Mouse (Mus musculus) cortical plate, adult 2 months (tissue): ENCODE results near the gene Olfr479. TPM values are rescaled to one million over a fixed set of nuclear protein-coding genes. Genes with fewer than 3 reads are reported as not detected.
"Not testable (repeated sequence)": the region's sequence is repeated elsewhere in the genome, so short reads cannot be mapped to it uniquely, and the experiment has no call there.

Experiments
- H3K27ac ChIP-seq: fragments of 200-500 bp; 2 replicates; pipeline ENCODE4 v1.5.1; 2012; ENCODE audit warnings: low read length, control low read depth, inconsistent platforms; ENCODE audit not compliant: insufficient read depth
- H3K4me1 ChIP-seq: fragments of 200-500 bp; 2 replicates; pipeline ENCODE4 v1.6.1; 2011; ENCODE audit warnings: low read length; ENCODE audit not compliant: control insufficient read depth, insufficient read depth
- H3K4me3 ChIP-seq: fragments of 200-500 bp; 2 replicates; pipeline ENCODE4 v1.5.1; 2011; ENCODE audit warnings: mild to moderate bottlenecking, low read length, control low read depth; ENCODE audit not compliant: insufficient read depth
- CTCF ChIP-seq: fragments of 200-500 bp; IDR thresholded peaks from 2 replicates; pipeline ENCODE4 v1.5.1; 2011; ENCODE audit warnings: mild to moderate bottlenecking, control low read depth, low read length; ENCODE audit not compliant: insufficient read depth; ENCODE audit errors: extremely low read depth
- POLR2A ChIP-seq: fragments of 200-500 bp; IDR thresholded peaks from 2 replicates; pipeline ENCODE4 v1.6.1; 2011; ENCODE audit warnings: mild to moderate bottlenecking, low read length, control low read depth; ENCODE audit not compliant: insufficient read depth; ENCODE audit errors: extremely low read depth
- polyA plus RNA-seq: library from polyadenylated mRNA; depleted of rRNA; stranded (reverse); fragments of >200 nt; gene quantifications from 2 replicates; pipeline ENCODE4 v1.2.3, GENCODE M21; 2012; rRNA removed

Olfr479 gene
- polyA plus RNA-seq, result not detected in 2 replicates

DNA sequence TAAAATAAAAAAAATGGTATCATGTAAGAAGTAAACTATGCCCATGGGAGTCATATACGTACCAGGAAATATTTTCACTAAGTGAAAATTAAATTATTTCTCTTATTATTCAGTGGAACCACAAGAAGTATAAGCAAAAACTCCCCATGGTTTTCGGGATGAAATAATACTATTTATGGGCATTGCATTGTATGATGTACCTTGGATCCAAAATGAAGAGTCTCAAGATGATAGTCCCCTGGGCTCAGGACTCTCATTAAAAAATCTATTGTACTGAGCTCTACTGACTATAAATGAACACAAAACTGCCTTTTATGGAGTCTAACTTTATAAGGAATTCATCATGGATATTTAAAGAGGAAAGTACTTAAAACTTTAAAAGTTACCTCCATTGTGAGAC lies at the start of gene Olfr479:
Gene Olfr479, plus strand, starts transcription at position 301 of the 400 bp plus-strand sequence.
- TF ChIP-seq CTCF, result no peak
- no peak for TF ChIP-seq POLR2A
- H3K27ac ChIP-seq, result no peak within 1 kb of the TSS
- H3K4me1 ChIP-seq, result no peaks in the 10 kb centered on the region
- no peak within 1 kb of the TSS for H3K4me3 ChIP-seq

DNA sequence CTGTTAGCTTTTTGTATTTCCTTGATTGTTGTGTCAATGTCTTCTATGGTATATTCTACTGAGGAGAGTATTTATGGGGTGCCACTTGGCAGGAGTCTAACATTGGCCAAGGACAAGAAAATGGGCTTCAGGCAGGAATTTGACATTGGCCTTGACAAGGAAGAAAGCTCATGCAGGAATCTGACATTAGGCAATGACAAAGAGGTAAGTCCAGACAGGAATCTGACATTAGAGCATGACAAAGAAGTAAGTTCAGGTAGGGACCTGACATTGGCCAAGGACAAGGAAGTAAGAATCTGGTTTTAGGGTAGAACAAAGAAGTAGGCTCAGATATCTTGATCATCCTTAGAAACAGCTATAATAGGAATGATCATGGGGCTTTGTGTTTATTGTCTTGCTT lies 36.2 kb upstream of the Olfr479 start:
- H3K27ac ChIP-seq, H3K4me1 ChIP-seq, H3K4me3 ChIP-seq: not testable (repeated sequence)

DNA sequence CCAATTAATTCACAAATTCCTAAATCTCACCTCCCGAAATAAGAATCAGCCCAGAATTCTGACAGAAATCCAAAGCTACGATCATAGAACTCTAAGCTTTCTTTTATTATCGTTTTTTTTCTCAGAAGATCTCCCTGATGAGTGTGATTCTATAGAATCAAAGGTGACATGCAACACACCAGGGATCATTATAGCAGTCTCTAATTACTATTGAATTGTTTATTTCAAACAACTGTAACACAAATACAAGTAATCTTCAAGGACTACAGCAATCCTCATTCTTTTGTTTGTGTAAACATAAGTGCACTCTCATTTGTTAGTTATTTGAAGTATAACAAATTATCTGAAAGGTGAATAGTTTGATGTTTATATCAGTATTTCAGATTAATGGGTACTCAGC lies 16.6 kb upstream of the Olfr479 start, which contains the start of gene Olfr478:
Gene Olfr478, minus strand, starts transcription at position 101 of the 400 bp plus-strand sequence.
- H3K4me3 ChIP-seq, result no peak within 1 kb of the TSS
- no peak within 1 kb of the TSS for H3K27ac ChIP-seq
- H3K4me1 ChIP-seq, result no peaks in the 10 kb centered on the region
- TF ChIP-seq POLR2A, result no peak
- TF ChIP-seq CTCF, result no peak

DNA sequence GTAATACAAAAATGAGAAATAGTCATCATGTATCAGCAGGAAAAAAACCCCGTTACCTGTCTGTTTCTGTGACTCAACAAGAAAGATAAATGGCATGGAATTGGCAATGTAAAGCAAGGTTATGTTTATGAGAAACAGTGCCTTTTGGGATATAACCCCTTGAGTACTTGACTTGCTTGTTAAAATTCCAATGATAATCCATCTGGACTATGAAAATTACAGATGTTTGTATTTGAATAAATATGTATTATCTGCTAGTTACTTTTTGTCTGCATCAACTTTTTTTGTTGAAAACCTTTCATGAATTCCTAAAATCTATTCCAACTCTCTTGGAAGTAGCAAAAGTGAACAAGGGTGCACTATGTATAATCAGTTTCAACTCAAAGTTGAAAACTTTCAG lies 16.8 kb downstream of the Olfr479 start, which contains the start of gene Olfr480:
Gene Olfr480, minus strand, starts transcription at position 101 of the 400 bp plus-strand sequence.
- no peak within 1 kb of the TSS for H3K27ac ChIP-seq
- no peak within 1 kb of the TSS for H3K4me3 ChIP-seq
- H3K4me1 ChIP-seq, result no peaks in the 10 kb centered on the region
- TF ChIP-seq CTCF (no peak), POLR2A (no peak)

DNA sequence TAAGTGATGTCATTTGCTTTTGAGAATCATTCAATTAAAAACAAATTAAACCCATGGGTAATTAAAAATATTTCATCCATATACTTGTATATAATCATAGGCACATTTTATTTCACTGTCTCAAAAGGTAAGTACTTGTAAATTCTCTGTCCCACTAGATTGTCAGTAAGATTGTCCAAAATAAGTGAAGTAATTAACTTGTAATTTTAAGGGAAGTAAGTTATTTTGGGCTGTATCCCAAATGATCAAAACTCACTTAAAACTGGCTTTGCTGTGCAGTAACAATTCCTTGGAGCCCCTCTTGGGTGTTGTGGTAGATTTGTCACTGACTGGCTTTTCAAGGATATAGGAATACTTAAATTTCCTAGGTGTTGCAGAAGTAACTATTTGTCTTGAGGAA lies 29.1 kb downstream of the Olfr479 start, which contains the start of gene Olfr481:
Gene Olfr481, plus strand, starts transcription at position 301 of the 400 bp plus-strand sequence.
- TF ChIP-seq CTCF, result no peak
- no peak for TF ChIP-seq POLR2A
- H3K4me1 ChIP-seq, result no peaks in the 10 kb centered on the region
- no peak within 1 kb of the TSS for H3K4me3 ChIP-seq
- H3K27ac ChIP-seq, result no peak within 1 kb of the TSS

DNA sequence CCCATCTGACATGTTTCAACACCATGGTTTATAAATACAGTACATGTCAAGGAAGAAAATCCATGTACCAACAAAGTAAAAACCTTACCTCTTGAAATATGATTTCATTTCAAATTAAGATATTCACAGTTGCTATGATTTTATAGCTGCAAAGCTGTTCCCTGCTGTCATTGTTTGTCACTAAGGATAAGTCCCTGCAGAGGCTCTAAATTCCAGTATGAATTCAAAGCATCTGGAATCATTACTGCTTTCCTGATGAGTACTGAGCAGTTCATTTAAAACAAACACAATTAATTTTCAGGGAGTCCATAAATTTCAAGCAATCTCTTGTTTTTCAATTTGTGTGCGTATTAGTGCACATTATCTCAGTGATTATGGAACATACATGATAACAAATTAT lies 47.0 kb downstream of the Olfr479 start, which contains the start of gene Olfr482:
Gene Olfr482, minus strand, starts transcription at position 101 of the 400 bp plus-strand sequence.
- TF ChIP-seq POLR2A, result no peak
- TF ChIP-seq CTCF, result no peak
- Histone ChIP-seq H3K4me1 (no peaks in the 10 kb centered on the region), H3K27ac (no peak within 1 kb of the TSS), H3K4me3 (no peak within 1 kb of the TSS)

DNA sequence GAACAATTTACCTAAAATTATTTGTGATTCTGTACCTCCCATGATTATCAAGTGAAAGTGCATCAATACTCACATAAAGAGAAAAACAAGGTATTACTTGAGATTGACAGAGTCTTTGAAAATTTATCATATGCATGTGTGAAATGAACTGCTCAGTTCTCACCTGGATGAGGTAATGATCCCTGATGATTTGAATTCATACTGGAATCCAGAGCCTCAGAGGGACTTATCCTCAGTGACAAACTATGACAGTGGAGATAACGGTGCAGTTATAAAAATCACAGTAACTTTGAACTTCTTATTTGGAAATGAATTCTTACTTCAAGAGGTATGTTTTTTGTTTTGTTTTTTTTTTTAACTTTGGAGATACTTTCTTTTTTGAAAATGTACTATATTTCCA lies 50.1 kb downstream of the Olfr479 start, which contains the start of gene Olfr483:
Gene Olfr483, plus strand, starts transcription at position 301 of the 400 bp plus-strand sequence.
- TF ChIP-seq POLR2A, result no peak
- TF ChIP-seq CTCF, result no peak
- H3K4me1 ChIP-seq, result no peaks in the 10 kb centered on the region
- H3K4me3 ChIP-seq, result no peak within 1 kb of the TSS
- H3K27ac ChIP-seq, result no peak within 1 kb of the TSS

Other genes with a start within 250 kb of the Olfr479 start
- not detected in 2 replicates for gene Ovch2, start 249.5 kb upstream of the Olfr479 start, polyA plus RNA-seq
- gene Olfr467, start 238.4 kb upstream of the Olfr479 start, polyA plus RNA-seq, result not detected in 2 replicates
- not detected in 2 replicates for gene Olfr469, start 225.2 kb upstream of the Olfr479 start, polyA plus RNA-seq
- not detected in 2 replicates for gene Olfr470, start 203.2 kb upstream of the Olfr479 start, polyA plus RNA-seq
- gene Olfr472, start 152.8 kb upstream of the Olfr479 start, polyA plus RNA-seq, result not detected in 2 replicates
- gene Olfr473, start 120.2 kb upstream of the Olfr479 start, polyA plus RNA-seq, result not detected in 2 replicates
- gene Olfr474, start 96.0 kb upstream of the Olfr479 start, polyA plus RNA-seq, result not detected in 2 replicates
- gene Olfr476, start 85.9 kb upstream of the Olfr479 start, polyA plus RNA-seq, result not detected in 2 replicates
- gene Olfr477, start 64.0 kb upstream of the Olfr479 start, polyA plus RNA-seq, result not detected in 2 replicates
- gene Olfr478, start 16.7 kb upstream of the Olfr479 start, polyA plus RNA-seq, result not detected in 2 replicates
- gene Olfr480, start 16.7 kb downstream of the Olfr479 start, polyA plus RNA-seq, result not detected in 2 replicates
- gene Olfr481, start 29.2 kb downstream of the Olfr479 start, polyA plus RNA-seq, result not detected in 2 replicates
- gene Olfr482, start 46.9 kb downstream of the Olfr479 start, polyA plus RNA-seq, result not detected in 2 replicates
- not detected in 2 replicates for gene Olfr483, start 50.2 kb downstream of the Olfr479 start, polyA plus RNA-seq
- not detected in 2 replicates for gene Olfr484, start 76.8 kb downstream of the Olfr479 start, polyA plus RNA-seq
- gene Olfr485, start 109.2 kb downstream of the Olfr479 start, polyA plus RNA-seq, result not detected in 2 replicates
- not detected in 2 replicates for gene Olfr486, start 122.0 kb downstream of the Olfr479 start, polyA plus RNA-seq
- not detected in 2 replicates for gene Olfr487, start 163.9 kb downstream of the Olfr479 start, polyA plus RNA-seq
- gene Olfr488, start 207.7 kb downstream of the Olfr479 start, polyA plus RNA-seq, result not detected in 2 replicates
- not detected in 2 replicates for gene Olfr490, start 238.2 kb downstream of the Olfr479 start, polyA plus RNA-seq